Mouse (Mus musculus) liver, adult 2 months (tissue): ENCODE measurements around the gene Ggt5.

Experiments used
- CTCF ChIP-seq: fragments of 200-500 bp; IDR thresholded peaks from 2 replicates; pipeline ENCODE4 v1.5.1; 2011; ENCODE audit warnings: low read depth, low read length, control low read depth
- POLR2A ChIP-seq: fragments of 200-500 bp; IDR thresholded peaks from 2 replicates; pipeline ENCODE4 v1.6.1; 2011; ENCODE audit warnings: low read length, control low read depth; ENCODE audit not compliant: insufficient read depth; ENCODE audit errors: extremely low read depth

GRCm38 (mm10) chr10:75662575-75662974 lies 73.4 kb downstream of the Ggt5 start:
- no peak for TF ChIP-seq CTCF
- no peak for TF ChIP-seq POLR2A
